Mouse (Mus musculus) stomach, postnatal 0 days (tissue): ENCODE measurements at regions not wholly inside any gene's neighbourhood (a gene's known extent, or its start where the extent isn't known, plus 50 kb on each side); places are given as distances from the start of the nearest gene placed in this dataset.
A peak's percentile ranks its signal among the peaks of the same experiment; 100 is the strongest.

ENCODE experiments used
- CTCF ChIP-seq: IDR thresholded peaks from 2 replicates; pipeline ENCODE4 v1.5.1; 2016; ENCODE audit warnings: antibody characterized with exemption, low read depth, mild to moderate bottlenecking, moderate library complexity
- EP300 ChIP-seq: optimal IDR thresholded peaks from 2 replicates; pipeline ENCODE3; 2016; ENCODE audit warnings: antibody characterized with exemption

DNA sequence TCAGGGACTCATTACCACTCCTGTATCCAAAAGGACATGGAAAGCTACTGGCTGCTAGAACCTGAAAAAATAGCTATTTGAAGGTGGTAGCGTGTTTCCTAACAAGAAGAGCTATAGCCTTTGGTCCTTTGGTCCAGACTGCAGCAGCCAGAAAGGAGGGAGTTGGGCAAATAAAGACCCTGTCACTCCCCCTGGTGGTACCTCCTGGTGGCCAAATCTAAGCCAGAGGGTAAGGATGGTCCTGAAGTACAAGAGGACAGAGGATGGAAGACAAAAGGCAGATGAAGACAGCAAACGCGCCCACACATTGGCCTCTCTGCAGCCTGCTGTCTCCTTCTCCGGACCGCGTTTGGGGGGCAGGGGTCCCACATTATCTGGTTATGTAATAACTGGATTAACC is 453.4 kb downstream of the Prss52 start:
- TF ChIP-seq CTCF (peak; percentile 32), EP300 (no peak)
